Mouse (Mus musculus): ENCODE results near the gene Ankrd9.

DNA sequence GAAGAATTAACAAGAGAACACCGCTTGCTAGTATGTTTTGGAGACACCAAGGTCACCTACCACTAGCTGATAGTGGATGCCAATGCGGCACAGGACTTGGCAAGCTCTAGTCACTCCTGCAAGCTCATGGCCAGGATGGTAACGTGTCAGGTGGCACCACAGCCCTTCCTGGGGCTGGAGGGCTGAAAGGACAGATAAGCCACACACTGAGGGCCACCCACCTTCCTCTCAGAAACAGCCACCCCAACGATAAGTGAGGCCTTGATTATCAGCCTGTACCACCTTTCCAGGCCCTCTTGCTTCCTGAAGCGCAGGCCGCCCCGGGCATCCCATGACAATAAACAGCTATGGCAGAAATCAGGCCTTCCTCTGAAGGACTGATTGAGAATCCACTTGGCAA lies 4.5 kb downstream of the Ankrd9 start:
- TF ChIP-seq CTCF (IDR thresholded peaks at IDR 0.05; ENCODE audit: extremely low read depth, insufficient read length, insufficient replicate concordance, low read depth, low read length): no peak
- TF ChIP-seq POLR2A (IDR thresholded peaks at IDR 0.05; ENCODE audit: low read depth, low read length): no peak

All from small intestine, adult 2 months (tissue).